Mouse (Mus musculus): ENCODE measurements at regions not wholly inside any gene's neighbourhood (a gene's known extent, or its start where the extent isn't known, plus 50 kb on each side); places are given as distances from the start of the nearest gene placed in this dataset.

DNA sequence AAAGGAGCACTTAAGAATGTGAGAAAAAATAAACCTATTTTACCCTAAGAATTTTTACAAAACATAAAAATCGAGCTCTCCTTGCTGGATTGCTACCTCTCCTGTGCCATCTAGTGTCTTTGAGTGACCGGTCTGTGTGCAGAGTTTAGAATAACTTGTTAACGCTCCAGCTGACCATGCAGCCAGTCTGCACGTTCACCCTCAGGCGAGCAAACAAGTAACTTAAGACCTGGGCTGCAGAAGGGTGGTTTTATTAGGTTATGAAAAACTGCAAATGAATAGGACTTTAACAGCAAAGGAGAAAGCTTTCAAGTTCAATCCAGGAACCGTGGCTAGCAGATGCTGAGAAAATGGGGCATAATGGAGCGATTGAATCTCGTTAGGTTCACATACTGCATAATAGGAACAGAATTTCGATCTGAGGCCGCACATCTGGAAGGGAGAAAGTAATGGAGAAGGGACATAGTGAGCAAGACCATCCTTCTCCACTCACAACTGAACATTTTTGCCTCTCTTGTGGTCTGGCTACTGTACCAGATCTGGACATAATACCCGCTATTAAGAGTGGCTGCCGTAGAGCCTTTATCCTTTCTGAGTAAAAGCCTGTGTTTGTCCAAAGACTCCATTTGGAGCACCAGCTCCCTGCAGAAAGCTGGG is 363.0 kb upstream of the Intu start:
- DNase-seq (ENCODE audit: low spot score in 2 of 2), result no peak

DNA sequence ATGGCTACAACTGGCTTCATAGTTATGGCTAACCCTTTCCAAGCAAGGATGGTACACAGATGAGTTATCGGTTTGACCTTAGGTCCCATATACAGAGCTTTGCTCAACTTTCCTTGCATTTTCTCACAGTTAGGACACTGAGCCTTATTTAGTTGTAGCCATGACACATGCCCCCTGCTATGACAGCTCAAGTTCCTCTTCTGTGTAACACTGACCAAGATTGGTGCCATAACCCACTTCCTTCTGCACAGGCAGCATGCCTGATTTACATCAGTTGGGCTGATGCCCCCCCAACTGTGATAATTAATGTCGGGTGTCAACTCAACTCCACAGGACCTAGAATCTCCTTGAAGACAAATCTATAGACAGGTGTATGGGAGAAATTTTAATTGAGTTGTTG is 361.5 kb upstream of the Intu start:
- DNase-seq (ENCODE audit: low spot score in 2 of 2), result no peak

DNA sequence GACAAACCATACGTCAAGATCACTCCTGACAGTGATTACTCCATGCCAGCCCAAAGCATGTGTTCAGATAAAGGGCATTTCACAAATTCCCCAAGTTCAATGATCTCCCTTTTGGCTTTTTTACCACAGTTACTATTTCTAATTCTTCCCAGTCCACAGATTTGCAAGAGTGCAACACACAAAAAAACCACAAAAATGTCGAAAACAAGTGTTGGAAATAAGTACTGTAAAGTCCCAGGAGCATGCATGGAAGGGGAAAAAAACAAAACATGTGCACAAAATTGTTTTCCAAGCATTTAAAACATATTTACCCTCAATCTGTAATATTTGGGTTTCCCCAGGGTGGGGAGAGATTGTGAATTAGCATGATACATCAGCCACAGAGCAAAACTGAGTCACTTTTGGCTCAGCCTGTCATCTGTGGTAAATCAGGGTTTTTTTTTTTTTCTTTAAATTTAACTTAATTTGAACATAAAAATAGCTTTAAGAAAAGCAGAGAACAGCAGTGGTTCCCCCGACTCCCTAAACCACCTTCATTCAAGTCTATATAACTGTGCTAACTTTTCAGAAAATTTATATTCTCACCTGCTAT is 351.3 kb upstream of the Intu start:
- DNase-seq (ENCODE audit: low spot score in 2 of 2), result no peak

DNA sequence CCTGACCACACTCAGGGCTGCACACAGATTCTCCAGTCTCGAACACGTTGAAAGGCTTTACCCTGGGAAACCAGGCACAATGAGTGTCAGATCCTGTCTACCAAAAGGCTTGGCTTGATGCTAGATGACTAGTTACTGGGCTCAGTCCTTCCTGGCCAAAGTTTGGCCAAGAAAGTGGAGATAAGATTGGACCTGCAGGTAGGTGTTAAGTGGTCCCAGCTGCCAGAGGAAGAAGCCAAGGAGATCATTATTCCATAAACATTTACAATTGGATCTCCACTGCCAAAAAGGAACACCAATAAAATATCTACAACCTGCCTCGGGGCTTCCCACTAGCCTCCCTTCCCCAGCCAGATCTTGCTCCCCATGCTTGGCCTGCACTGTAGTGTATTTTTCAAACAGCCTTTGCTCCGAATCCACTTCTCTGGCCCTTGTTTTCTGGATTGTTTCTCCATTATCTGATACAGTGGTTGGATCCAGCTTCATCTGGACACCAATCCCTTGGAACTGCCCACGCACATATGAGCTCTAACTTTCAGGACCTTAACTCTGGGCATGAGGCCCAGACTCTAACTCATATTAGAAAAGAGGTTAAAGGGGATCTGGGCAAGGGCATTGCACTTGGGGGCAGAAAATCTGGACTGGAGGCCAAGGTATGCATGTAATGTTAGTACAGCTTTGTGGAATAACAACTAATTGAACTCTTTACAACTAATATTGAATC is 345.3 kb upstream of the Intu start:
- no peak for DNase-seq (ENCODE audit: low spot score in 2 of 2)

DNA sequence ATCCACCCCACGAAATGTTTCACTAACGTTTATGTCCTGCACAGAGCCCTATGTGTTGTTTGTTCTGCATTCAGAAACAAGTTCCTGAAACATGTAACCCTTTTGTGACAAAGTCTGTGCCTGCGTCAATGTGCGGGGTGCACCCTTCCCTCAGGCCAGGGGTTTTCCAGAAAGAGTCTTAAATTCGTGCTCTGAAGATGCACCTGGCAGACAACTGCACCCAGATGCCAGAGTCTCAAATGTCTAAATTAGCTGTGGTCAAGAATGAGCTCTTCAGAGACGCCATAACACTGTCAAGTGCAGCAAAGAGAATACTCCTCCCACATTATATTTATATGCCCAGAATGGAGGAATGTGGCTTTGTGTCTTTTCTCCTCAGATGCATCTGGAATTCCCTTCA is 341.6 kb upstream of the Intu start:
- DNase-seq (ENCODE audit: low spot score in 2 of 2), result no peak

DNA sequence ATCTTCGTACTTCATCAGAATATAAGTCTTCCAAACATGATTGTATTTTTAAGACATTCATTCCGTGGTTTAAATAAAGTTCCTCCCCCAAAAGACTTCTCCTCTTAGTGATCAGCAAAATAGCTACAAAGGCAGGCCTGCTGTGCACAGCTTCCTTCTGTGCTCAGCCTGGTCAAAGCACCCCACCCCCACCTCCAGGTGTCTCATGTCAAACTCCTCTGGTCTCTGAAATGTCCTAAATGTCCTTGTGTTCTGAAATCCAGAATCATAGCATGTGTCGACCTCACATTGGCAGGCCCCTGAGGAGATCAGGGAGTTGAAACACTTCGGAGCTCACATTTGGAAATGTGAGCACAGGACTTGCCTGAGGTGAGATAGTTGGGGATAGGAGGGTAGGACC is 341.1 kb upstream of the Intu start:
- no peak for DNase-seq (ENCODE audit: low spot score in 2 of 2)

DNA sequence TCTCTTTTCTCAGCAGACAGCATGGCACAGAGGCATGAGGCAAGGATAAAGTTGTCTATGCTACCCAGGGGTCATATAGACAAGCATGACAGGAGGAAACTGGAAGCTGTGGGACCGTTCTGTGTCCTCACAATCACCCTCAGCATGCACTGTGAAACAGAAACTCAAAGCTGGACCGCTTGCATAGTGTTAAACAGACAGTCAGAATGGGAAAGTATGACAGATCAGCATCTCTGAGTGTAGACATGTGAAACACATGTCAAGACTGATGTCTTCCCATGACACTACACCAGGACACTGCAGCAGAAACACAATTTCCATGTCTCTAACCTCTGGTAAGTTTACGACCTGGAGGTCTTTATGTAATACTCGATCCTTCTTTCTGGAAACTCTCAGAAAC is 330.9 kb upstream of the Intu start:
- no peak for DNase-seq (ENCODE audit: low spot score in 2 of 2)

DNA sequence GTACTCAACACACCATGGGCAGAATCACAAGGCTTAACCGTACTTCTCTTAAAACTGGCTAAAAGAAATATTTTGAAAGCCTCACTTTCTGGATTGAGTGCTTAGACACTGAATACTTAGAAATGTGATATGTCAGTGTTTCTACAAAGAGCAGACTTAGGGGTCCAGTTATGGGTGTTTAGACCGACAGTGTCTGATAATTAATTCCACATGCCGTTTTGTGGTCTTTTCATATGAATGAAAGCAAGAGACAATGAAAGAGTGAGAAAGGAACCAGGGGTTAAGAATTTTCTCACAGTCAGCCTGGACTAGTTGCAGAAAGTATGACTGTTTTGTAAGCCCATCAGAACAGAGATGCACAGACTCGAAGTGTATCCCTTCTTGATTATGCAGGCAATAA is 324.8 kb upstream of the Intu start:
- no peak for DNase-seq (ENCODE audit: low spot score in 2 of 2)

DNA sequence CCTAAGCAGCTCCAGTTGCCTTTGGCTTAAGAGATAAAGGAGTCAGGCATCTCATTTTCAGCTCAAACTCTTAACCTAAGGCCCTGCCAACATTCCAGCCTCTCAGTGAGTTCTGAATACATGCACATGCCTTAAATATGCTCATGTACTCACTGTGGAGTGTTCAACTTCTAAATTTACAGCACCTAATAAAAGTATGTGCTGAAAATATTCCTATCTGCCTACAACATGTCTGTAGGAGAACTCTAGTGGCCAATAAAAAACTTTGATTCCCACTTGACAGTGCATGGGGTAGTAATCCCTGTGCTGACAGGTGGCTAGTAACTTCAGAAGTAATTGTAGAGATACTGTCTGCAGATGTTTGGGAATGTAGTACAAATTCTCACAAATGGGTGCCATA is 319.3 kb upstream of the Intu start:
- no peak for DNase-seq (ENCODE audit: low spot score in 2 of 2)

DNA sequence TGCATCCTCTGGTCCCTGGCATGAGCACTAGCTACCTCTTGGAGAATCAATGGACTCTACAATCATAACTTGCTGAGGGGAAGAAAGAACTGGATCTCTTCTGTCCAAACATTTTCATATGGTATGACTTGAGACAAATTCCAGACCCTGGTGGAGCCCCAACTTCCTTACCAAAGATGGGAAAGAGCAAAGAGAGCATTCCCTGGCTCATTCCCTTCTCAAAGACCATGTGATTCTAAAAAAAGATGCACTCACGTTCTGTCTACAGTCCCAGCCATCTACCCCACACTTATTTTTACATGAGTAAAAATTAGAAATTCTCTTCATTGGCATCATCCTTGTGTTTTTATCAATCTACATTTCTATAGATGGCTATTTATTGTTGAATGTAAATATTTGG is 304.3 kb upstream of the Intu start:
- DNase-seq (ENCODE audit: low spot score in 2 of 2), result no peak

DNA sequence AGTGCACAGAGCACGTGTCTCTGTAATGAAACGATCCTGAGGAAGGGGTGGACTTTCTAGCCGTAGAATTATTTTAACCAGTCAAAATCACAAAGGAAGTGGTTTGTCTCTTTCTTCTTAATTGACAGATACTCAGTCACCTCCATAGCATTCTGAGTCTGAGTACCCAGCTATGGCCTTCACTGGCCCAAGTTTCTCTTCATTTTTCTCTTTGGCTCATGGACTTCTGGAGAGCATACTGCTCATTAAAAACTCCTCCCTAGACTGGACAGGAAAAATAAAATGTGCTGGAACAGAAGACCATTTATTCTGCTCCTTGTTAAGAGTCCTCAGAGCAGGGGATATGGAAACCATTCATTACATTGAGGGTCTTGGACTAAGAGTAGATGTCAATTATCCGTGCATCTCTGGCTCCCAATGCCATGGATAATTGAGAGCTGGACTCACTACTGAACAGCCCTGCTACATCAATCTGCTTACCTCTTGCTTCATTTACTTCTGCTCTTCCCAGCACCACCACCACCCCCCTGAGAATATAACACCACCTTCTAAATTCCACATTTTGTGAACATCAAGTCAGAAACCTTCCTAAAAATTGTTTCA is 287.5 kb upstream of the Intu start:
- no peak for DNase-seq (ENCODE audit: low spot score in 2 of 2)

DNA sequence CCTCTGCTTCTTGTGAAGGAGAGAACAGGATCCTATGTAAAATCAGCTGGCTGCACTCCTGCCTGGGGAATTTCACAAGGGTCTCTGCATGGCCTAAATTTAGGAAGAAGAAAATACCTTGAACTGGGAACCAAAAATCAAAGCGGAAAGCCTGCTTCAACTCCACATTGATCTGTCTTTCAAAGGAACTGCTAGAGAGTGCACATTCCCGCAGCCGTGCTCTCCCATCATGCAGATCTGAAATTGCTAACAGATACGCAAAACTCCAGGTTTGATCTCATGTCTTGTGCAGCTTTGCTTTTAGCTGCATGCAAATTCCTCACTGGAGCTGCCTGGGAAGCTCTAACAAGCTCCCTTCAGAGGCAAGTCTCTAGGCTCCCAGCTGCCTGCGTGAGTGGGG is 276.7 kb upstream of the Intu start:
- DNase-seq (ENCODE audit: low spot score in 2 of 2), result no peak

DNA sequence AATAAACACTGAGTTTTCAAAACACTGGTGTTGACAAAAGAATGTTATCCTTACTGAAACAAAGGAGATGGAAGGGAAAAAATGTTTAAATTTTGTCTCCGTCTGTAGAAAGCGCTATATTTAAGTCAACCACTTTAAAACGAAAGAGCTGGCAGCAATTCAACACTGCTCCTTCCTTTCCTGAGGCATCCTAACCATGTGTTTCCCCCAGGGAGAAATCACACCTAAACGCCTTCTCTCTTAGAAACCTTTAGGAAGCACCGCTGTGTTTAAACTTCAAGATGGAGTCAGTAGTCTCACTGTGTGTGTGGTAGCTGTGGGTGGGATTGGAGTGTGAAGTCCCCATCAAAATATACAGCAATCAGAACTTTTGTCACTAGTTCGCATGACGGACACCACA is 268.6 kb upstream of the Intu start:
- DNase-seq (ENCODE audit: low spot score in 2 of 2), result no peak

DNA sequence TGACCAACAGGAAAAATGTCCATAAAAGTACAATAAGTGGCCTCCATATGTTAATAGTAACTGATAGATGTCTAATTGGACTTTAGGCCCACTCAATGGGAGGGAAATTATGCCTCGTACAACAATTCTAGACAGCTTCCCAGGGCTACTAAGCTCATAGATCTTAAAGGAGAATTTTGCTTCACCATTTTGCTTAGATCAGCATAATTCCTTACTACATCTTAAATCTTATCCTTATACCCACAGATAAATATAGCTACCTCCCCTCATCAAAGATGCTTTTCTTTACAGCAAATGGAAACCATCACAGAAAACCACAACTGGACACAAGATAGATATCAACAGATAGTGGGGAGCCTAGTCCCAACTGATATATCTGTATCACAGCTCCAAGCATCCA is 263.6 kb upstream of the Intu start:
- DNase-seq (ENCODE audit: low spot score in 2 of 2), result no peak

DNA sequence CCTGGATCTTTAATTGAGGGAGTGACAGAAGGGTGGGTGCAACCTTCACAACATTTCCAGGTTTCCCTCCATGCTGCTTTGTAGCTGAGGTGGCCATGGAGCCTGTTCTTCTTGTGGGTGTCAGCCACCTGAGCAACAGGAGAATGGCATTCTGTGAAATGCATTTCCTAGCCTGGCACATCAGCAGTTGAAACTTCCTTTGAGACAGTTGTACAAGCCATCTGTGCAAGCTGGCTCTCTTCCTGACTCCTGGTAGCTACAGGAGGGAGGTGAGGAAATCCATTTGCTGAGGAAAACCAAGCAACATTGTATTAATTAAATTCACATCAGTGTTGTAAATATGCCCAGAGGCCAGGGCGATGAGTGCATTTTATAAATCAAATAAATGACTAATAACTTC is 248.2 kb upstream of the Intu start:
- DNase-seq (ENCODE audit: low spot score in 2 of 2), result peak; percentile 80 to 87

DNA sequence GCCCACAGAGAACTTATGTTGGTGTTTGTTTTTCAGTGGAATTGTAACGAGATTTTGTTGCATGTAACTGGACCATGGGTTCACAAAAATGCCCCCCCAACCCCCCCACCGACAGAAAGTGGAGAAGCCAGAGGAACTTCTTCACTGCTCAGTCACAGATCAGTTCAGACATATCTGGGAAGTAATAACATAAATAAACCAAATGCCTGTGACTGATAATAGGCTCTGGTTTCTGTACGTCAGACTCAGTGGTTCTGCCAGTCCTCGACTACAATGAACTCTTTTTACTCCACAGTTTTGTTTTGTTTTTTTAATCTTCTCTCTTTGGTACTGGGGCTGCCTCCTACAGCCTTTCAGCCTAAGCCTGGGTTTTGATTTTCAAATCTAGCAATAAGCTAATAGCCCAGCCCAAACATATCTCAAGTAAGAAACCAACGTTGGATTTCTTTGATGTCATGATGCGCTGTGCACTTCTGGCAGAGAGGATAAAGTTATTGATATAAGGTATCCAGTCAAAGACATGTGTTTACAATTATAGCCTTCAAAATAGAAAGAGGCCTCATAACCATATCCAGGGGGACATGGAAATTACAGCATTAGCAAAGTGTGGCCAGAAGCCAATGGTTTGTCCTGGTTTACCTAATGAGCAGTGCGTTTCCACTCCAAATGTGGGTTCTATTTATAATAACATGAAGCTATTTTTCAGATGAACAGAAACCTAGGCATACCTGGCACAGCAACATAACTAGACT is 244.0 kb upstream of the Intu start:
- DNase-seq (ENCODE audit: low spot score in 2 of 2), result no peak

DNA sequence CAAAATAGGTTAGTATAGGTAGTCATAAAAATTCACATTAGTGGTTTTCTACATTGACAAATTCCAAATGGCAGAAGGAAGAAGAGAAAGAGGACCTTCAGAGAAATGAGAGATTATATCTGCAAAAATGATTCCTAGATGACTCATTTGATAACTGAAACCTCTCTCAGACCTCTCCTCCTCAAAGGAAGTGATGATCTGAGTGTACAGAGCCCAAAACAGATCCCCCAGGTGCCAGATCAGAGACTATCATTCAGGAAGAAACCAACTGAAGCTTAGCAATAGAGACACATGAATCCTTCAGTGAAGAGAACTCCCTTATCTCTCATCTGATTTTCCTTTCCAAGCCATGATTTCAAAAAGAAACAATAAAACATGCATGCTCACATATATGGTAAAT is 234.0 kb upstream of the Intu start:
- DNase-seq (ENCODE audit: low spot score in 2 of 2), result no peak

DNA sequence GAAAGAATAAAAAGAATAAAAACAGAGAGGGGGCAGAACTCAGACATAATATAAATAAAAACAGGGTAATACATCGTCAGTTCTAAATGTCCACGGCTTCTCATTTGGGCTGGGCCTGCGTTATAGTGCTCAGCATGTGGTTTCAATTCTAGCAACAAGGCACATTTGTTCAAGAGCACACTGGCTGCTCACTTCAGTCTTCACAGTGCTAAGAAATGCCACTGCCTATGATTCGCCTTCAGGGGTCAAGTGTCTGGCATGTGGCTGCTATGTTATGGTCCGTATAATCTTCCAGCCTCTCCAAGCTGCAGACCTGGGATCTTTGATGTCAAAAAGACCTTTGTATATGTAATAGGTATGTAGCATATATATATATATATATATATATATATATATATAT is 210.8 kb upstream of the Intu start:
- no peak for DNase-seq (ENCODE audit: low spot score in 2 of 2)

DNA sequence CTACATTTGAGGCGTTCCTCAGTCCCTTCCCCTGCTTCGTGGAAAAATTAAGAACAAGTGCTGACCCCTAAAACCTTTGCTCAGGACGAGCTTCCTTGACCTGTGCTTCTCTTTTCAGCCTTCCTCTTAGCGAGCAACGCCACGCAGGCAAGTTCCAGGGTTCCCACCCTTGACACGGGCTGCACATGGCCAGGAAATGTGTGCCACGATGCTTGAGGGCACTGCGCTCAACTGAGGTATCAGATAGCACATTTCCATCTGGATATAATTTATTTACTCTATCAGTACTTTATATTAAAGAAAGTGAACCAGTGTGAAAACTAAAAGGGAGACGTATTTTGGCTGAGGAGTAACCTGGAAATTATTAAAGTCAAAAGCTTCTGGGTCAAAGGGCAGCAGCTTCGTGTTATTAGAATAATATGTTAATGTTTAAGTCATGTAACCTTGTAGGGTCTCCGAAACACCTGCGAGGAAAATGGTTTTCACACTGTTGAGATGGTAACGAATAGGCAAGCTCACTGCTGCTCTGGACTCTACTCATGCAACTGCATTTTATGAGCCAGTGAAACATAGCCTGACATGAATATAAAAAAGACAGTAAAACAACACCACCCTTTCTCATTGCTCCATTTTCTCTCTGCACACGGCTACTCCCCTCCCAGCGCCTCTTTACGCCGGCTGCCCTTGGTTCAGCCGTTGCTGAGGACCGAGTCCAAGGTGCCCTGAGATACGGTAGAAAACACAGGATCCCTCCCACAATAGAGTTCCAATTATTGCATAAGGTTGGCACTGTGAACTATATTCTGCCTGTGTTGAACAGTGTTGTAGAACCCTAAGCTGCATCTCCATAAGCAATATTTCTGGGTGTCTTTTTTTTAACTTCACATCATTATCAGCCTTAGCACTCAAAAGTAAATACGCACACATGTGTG is 204.9 kb upstream of the Intu start:
- DNase-seq (ENCODE audit: low spot score in 2 of 2), result no peak

DNA sequence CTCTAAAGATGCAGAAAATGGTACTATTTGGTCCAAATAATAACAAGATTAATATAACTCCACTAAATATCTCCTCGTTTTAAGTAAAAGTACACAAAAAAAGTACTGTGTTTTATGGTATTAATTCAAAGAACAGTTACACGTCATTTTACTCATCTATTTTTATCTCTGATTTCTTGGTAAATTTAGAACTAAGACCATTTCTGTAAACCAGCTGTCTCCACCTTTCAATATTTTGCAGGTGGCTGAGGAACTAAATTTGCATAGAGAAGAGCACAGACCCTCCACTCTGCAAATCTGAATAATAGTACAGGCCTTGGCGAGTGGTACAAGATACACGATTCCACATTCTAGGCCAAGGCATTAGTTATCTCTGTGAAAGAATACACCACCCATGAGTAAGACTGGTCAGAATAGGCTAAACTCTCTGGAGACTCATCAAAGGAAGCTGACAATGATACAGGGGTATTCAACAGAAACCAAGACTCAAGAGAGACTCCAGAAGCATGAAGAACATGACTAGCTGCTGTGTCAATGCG is 191.5 kb upstream of the Intu start:
- DNase-seq (ENCODE audit: low spot score in 2 of 2), result no peak

DNA sequence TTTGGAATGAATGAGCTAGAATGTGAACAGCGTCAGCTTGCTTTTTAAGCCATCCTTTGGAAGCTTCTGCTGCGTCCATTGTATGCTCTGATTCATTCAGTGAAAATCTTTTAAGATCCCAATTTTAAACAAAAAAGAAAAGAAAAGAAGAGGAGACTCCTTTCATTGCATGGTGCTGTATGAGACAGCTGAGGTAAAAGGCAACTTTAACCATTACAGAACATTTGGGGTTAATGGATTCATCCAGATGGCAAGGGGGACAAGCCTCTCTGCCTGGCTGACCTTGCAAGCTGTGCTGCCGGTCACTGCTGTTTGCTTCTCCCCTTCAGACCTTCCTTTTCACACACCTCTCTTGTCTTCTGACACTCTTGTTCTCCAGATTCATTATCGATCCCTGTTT is 176.0 kb upstream of the Intu start:
- no peak for DNase-seq (ENCODE audit: low spot score in 2 of 2)
